Mouse (Mus musculus) embryo, embryonic 11.5 days (tissue): ENCODE data around the gene Maml3.

ENCODE experiments used
- DNase-seq: peaks from one replicate; pipeline ENCODE4 v3.0.0-alpha.2; 2012; ENCODE audit warnings: low read depth, low spot score

Gene Maml3

DNA sequence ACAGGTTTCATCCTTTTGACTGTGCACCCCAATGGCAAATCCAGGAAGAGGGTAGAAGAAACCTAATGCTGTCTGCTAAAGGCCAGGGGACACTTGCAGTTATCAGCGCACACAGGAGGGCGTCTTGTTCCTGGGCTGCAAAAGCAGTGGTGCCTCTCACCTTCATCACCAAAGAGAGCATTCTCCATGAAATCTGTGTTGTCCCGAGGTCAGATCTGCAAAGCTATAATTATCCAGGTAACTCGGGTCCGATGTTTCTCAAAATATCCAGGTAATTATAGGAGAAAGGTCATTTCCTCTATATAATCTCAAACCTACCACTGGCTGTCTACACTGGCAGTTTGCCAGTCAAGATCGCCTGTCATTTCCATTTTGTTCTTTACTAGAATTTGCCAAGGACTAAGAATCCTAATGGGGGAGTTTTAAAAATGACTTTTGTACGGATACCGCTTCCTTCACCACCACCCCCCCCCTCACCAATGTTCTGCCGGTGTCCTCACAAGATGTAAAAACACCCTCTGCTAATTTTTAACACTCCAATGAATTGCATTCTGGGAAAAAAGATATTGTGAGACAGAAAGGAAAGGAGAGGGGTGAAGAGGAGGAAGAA lies 98.0 kb downstream of the Maml3 start:
- DNase-seq, result no peak

DNA sequence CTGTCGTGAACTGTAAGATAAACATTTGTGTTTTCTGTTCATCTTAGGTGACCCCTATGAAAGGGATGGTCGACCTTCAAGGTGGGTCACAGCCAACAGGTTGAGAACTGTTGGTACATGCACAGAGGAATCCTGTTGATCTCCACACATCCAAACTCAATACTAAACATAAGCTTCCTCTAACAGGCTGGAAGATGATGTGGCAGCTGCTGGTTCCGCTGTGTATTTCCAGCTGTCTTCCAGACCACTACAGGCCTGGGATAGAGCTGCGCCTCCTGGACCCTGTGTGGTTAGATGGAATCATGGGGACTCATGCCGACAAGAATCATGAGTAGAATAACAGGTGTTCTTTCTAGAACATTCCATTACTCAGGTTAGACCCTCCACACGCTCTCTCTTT lies 101.2 kb downstream of the Maml3 start:
- DNase-seq, result no peak

DNA sequence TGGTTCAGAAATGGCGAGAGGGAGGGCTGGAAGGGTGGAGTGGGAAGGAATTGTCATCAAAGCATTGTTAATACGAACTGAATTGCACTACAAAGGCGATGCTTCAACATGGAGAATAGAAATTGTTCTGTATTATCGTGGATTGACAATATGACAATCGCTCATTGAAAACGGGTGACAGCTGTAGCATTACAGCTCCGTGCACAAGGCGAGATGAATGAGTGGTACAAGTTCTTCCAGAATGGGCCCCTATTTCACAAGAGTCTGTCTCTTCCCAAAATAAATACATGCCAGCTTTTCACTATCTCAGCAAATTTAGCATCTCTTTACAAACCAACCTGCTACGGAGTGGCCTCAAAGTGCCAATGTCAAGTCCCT lies 103.4 kb downstream of the Maml3 start:
- DNase-seq, result no peak

DNA sequence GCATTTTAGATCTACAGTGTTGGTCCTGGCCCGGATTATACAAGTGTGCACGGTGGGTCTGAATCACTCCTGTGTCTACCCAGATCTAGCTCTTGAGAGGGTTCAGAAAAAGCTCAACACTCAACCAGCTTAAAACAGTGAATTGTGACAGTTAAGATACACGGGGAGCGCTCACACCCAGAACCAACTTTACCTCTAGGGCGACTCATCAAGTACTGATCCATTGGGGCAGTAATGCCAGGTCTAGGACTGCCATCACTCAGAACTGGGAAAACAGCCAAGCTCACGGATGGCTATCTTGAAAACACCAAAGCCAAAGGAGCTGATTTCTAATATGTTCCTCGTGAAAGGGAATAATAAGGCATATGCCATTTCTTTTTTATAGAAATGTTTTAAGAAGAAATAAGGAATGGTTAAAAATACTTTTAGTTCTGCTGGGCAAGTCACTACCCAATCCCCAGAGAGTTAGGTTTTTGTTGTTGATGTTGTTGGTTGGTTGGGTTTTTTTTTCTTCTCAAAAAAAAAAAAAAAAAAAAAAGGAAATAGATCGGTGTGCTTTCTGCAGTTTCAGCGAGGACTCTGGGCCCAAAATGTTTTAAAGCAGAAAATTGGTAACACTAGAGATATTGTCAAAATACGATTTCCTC lies 103.9 kb downstream of the Maml3 start:
- DNase-seq, result no peak

DNA sequence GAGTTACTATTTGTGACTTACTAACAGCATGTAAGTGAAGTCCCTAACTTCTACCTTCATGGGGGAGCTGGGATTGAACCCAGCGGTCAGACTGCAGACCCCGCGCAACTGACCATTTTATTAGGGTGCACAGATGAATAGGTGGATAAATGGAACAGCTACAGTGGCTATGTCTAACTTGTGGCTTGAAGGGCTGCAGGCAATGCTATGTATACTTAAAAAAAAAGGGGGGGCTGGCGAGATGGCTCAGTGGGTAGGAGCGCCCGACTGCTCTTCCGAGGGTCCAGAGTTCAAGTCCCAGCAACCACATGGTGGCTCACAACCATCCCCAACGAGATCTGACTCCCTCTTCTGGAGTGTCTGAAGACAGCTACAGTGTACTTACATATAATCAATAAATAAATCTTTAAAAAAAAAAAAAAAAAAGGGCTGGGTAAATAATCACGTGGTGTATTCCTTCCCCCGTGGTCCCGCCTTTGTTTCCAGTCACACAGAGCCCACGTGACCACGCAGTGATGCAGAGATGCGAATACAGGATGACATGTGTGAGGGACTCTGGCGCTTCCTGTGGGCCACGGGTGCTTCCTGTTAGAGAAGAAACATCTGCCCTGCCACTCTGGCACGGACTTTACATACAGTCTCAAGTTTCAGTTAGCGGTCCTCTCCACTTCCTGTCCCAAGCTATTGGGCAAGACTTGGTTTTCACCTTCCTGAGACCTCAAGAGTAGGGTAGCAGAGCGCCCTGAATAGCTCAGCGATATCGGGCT lies 105.0 kb downstream of the Maml3 start:
- DNase-seq, result no peak

DNA sequence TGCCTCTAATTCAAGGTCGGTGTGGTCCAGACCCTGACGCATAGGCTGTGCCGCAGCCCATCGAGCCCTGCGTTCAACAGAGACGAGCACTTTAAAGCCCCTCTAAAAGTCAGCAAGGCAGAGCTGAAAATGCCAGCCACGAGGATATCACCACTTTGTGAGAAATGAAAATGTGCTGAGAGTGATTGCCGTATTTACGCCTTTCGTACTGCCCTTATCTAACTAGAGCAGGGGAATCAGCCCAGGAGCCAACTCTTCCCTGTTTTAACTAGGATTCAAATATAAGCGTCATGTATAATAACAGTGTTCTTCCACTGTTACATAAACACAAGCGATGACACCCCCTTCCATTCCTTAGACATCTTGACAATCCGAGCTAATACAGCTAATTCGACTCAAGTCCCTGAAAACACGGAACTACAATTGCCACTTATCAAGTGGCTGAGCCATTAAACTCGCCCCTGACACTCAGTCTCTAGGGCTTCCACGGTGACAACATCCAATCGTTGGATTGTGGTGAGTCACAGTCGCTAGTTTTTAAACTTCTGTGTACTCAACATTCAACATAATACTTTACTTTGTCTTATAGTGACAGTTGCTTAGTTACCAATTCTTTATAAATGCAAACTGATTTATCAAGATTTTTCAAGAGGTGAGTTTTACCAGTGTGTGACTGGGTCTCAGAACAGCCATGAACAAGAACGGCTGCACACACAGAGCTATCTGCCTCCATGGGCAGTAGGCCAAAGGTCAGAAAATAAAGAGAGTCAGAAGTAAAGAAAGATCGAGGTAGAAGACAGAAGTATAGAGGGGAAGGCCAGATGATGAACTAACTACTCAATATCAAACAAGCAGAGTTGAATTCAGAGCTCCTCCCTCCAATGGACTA lies 106.1 kb downstream of the Maml3 start:
- no peak for DNase-seq

DNA sequence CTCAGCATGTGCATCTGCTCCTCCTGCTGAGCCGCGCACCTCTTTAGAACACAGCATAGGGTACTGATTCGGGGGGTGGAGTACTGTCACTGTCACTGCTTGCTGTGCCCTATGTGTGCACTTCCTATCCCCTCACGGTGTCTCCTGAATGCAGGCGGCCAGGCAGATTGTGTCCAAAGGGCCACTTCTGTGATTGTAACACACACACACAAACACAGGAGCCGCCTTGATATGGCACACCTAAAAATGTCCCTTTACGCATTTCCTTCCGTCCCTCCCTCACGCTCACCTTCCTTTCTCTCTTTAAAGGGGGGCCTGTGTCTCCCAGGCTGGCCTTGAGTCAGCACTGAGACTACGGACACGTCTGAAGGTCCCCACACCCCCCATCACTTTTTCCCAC lies 107.3 kb downstream of the Maml3 start:
- DNase-seq, result no peak

DNA sequence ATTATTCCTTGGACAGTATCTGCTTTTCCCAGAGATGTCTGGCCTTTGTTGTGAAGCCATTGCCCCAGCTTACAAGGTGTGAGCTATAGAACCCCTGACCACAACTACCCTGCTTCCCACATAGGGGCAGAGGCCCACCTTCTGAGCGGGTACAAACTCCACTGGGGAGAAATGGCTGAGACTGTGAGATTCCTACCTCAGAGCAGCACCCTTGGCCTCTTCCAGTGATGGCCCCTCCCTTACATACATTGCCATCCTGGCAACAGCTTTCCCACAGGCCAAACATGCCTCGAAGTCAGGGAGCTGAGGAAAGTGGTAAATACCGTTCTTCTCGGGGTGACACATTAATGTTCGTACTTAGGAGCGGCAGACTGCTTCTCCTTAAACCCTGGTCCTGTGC lies 118.4 kb downstream of the Maml3 start:
- no peak for DNase-seq

DNA sequence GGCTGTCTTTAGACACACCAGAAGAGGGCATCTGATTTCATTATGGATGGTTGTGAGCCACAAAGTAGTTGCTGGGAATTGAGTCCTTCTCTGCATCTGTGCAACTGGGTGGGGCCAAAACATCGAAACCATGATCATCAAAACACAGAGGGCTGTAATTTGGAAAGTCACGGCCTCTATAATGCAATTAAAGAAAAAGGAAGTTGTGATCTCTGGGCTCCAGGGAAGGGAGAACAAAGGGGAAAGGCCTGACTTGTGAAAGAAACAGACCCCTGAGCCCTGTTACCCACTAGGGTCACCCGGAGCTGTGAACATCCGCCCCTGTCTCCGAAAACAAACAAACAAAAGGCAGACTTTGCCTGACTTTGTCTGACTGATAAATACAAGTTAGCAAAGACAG lies 123.4 kb downstream of the Maml3 start:
- DNase-seq, result no peak

DNA sequence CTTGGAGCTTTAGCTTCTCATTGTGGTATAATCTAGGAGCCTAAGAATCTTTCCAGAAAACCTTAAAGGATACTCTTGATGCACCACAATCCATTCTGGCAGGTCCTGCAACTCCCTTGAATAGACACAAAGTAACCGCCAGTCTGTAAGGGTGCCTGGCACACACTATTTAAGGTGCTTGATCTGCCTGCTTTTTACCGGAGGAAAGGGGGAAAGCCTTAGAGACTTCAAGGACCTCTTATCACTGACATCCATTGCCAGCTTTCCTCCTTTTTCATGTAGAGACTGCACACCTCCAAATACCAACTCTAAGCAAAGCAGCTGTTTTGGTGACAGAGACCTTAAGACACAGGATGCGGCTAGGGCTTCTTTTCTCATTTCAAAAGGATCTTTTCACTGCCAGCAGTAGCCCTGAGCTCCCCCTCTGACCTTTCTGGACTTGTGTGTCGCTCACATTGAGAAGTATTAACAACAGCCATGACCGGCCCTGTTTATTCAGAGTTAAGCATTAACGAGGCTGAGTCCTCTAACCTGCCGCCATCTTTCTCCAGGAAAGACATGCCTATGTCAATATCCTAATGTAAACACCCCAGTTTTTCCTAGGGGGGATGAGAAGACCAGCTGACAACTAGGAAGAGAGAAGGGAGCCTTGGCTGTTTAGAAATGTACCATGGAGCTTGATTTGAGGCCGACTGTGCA lies 127.1 kb downstream of the Maml3 start:
- no peak for DNase-seq

DNA sequence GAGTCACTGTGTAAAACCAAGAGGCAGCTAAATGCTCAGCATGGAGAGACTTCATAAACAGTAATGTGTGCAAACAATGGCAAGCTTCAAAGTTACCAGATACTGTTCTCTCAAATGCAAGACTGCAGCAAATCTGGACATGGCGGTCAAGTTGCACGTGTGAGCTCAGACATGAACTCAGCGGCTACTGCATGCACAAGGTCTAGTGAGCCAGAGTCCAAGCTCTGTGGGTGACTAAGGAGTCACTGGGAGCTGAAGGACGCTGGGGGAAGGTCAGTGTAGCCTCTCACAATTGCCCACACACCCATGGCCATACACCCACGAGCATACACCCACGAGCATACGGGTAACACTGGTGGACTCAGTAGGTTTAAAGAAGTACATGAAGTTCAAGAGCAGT lies 130.3 kb downstream of the Maml3 start:
- no peak for DNase-seq

DNA sequence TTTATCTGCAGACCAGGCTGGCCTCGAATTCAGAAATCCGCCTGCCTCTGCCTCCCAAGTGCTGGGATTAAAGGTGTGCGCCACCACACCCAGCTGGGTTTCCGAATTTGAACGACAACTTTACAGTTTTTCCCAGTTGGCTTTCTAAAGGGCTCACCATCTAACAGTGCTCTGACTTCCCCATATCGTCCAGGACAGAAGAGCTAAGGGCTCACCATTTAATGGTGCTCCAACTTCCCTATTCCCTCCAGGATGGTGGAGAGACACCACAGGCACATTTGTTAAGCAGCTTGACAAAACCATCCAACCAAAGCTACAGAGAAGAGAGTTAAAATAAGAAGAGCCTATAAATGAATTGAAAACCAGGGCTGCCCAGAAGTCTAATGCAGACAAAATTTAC lies 130.7 kb downstream of the Maml3 start:
- DNase-seq, result no peak

DNA sequence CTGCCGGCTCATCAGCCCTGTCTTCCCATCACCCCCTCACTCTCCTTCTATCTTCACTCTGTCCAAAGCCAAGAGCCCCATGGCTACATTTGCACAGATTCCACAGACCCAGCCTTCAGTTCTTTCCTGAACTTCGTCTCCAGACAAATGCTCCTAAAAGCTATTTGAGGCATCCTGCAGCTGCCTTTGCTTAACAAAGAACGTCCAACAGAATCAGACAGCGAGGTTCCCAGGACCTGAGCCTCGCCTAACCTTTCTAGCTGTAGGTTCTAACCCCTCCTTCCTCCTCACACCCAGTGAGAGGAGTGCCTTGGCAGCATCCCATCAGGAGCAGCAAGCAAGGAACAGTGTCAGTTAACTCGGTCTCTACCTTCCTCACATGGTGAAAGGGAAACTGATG lies 132.3 kb downstream of the Maml3 start:
- no peak for DNase-seq

DNA sequence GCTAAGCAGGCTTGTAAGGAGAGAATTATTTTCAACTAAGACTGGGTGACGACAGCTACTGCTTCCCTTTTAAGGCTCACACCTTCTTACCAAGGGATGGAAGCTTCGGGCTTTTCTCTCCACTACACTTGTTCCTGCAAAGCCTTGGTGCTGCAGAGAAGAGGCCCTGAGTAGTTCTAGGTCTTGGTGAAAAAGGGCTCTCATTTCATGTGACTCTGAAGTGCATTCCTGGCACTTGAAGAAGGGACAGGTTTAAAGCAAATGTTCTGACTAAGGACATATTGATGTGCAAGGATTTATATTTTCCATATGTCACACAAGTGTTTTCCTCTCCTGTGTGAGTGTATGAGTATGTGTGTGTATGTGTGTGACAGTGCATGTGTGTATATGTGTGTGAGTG lies 134.4 kb downstream of the Maml3 start:
- no peak for DNase-seq

DNA sequence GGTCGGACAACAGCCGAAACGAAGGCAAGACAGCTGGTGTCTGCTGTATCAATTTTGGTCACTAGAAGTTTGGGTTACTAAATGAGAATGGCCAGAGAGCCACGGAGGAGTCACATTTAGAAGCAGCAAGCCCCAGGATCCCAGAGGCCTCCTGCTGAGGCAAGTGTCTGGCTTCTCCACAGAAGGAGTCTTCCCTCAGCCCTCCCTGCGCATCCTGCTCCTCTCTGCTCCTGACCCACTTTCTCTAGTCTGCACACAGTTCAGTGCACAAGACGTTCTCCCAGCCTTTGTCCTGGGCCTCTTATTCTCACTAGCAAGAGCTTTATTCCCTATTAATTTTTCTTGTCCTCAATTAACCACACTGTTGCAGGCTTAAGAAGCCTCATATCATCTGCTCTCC lies 135.4 kb downstream of the Maml3 start:
- DNase-seq, result no peak

DNA sequence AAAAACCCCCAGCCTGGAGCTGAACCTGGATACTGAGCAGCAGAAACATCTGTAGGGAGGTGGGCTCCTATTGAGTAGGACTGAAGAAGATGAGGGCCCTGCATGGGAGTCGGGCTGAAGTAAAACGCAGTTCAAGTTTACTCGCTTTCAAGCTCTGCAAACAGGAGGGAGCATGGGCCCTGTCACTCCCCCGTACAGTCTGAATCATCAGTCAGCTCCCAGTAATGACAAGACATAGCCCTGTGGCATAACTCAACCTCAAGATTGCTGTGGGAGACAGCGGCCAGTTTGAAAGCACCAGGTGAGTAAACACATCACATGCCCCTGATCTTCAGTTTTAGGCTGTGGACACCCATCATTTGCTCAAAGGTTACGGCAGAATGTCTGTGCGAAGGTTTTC lies 139.0 kb downstream of the Maml3 start:
- no peak for DNase-seq

DNA sequence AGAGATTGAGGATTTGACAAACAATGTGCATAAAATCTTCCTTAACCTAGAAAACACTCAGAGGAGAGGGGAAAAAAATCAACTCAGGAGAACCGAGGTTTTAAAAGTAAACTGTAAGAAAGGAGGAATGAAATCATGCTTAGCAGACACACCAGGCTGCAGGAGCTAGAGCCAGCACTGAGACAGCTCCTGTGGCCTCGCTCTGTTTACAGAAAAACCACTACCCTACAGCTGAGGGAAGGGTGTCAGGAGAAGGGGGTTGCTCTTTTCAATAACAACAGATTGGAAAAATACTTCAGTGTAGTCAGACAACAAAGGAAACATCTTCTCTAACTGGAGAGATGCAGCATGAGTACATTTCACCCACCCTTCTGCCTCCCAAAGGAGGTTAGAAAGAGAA lies 139.4 kb downstream of the Maml3 start:
- DNase-seq, result no peak

DNA sequence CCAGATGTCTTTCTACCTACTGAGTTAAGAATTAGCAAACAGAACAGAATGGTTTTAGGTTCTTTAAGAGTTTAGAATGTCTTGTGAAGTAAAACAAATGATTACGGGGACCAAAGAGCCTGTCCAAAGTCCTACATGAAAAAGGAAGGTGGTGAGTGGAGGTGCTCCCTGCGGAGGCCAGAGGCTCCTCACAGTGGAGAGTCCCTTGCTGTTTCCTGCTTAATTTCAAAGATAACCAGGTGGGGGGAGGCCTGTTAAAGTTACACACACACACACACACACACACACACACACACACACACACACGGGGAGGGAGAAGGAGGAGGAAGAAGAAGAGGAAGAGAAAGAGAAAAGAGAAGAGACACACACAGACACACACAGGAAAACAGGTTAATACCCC lies 139.9 kb downstream of the Maml3 start:
- DNase-seq, result no peak

DNA sequence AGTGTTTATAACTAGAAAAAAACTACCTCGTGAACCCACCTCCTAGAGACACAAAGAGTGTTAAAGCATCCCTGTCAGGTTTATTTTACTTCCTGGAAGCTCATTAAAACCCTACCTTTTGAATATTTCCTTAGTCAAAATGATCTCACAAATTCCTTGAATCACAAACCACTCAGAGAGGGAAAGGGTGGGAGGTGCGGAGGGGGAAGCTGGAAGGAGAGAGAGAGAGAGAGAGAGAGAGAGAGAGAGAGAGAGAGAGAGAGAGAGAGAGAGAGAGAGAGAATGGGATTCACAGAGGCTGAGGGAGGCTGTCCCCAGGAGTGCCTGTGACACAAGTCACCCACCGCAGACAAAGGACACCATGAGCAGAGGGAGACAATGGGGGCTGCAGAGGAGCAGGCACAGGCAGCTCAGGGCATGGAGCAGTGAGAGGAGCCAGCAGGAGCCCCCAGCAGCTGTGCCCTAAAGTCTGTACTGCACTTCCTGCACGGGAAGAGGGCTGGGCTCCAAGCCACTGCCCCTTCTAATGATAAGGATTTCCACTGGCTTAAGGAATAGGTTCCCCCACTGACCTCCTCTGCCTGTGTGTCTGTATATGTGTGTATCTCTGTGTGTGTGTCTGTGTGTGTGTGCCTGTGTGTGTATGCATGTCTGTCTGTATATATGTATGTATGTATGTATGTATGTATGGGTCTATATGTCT lies 140.8 kb downstream of the Maml3 start:
- DNase-seq, result no peak

DNA sequence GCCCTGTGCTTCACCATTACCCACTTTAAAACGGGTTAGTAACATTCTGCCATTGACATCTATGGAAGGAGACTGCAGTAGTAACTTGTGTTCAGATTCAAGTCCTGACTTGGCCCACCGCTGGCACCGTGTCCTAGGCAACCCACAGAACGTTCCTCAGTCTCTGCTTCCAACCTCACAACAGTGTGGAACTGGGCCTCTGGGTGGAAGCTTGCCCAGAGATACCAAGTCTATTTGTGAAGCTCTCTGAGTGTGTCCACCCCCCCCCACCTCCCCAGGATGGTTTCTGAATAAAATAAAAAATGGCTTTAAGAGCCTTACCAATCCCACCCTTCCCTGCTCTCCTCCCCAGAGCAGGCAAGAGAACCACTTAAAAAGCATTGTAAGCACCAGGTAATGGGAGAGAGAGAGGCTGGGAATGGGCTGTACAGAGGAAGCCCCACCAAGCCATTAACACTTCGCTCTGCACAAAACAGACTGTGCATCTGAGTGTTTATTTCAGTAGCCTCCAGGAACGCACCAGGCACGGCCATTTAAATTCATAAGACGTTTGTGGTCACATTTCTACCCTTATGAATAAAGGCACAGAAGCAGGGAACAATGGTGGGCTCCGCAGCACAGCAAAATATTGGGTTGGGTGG lies 141.6 kb downstream of the Maml3 start:
- DNase-seq, result no peak

DNA sequence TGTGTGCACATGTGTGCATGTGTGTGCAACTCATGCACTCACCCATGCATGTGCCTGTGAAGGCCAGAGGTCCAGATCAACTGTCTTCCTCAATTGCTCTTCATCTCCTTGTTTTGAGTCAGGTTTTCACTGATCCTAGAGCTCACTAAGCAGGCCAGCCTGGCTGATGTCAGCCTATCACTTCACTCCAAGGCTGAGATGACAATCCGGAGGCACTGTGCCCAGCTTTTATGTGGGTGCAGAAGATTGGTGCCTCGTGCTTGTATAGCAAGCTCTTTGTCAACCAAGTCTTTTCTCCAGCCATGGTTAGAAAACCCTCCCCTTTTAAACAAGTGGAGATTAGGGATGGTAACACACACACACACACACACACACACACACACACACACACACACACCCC lies 146.1 kb downstream of the Maml3 start:
- DNase-seq, result no peak
